Mouse (Mus musculus) fibroblast of lung, adult 2 months (primary cell): ENCODE measurements around the gene Phc1.

Experiments used
- DNase-seq: peaks from one replicate; pipeline ENCODE4 v3.0.0-alpha.2; 2011; ENCODE audit warnings: low read depth

Phc1 gene

DNA sequence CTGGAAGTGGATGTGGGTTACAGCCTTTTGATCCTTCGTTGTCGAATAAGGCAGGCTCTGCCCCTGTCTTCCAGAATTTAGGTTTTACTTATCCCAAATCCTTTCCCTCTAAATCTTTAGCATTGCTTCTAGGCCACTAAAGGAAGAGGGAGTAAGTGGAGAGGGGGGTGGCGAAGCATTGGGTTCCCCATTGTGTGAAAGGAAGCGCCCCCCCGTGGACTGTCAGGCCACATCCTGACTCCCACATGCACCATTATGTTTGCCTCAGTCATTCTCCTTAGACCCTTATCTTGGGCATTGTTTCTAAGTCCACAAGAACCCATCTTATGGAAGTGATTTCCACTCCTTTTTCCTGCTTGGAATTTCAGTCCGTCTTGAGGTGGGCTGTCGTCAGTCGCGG, 45.1 kb downstream of the Phc1 start:
- DNase-seq = no peak

DNA sequence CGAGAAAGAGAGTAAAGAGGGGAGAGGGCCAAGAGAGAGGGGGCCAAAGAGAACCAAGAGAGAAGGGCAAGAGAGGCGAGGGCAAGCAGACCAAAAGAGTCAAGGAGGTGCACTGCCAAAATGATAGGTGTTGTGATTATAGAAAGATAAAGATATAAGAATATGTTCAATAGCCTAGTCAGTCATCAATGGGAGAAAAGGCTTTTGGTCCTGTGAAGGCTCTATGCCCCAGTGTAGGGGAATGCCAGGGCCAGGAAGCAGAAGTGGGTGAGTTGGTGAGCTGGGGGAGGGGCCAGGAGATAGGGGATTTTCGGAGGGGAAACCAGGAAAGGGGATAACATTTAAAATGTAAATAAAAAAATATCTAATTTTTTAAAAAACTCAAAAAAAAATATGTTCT, 46.1 kb downstream of the Phc1 start:
- DNase-seq = no peak

DNA sequence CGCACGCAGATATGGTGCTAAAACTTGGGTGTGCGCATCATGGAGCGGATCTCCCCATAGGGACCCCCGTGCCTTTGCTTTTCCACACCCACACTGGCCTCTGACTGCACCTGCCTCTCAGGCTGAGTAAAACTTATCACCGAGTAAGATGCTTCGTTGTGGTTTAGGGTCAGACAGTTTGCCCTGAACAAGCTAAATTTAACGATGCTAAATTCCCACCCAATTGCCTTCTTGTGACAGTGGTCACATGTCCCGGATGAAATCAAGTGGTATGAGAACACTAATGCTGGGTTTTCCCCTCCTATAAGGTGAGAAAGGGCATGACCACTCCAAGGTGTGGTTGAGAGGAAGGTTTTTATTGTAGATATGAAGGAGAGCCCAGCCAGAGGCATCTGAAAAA, 46.6 kb downstream of the Phc1 start:
- no peak for DNase-seq

DNA sequence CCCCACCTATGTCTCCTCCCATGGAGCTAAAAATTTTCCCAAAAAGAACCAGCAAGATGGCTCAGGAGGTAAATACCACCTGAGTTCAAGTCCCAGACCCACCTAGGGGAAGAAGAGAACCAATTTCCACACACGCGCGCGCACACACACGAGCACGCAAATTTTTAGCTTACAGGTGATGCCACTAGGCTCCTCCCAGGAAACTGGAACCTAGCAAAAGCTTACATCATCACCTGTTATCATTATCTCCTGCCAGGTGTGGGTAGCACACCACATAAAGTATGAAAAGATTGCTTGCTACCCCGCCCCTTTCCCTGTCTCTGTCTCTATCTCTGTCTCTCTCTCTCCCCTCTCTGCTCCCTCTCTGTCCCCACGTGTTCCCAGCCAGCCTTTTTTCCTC, 47.2 kb downstream of the Phc1 start:
- DNase-seq = no peak

DNA sequence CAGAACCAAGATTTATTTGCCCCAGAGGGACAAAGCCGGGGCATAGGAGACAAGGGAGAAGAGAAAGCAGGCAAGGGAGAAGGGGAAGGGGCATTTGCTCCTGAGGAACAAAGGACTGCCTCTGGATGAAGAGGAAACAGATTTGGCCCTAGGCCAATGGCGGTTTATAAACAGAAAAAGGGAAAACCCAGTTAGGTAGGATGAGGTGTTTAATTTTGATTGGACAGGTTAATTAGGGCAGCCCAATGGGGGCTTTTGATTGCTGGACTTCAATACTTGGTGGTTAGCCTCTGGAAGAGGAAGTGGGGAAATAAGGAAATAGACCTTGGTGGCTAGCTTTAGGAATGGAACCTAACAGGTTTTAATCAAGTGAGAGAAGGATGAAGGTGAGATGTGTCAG, 48.2 kb downstream of the Phc1 start:
- no peak for DNase-seq

DNA sequence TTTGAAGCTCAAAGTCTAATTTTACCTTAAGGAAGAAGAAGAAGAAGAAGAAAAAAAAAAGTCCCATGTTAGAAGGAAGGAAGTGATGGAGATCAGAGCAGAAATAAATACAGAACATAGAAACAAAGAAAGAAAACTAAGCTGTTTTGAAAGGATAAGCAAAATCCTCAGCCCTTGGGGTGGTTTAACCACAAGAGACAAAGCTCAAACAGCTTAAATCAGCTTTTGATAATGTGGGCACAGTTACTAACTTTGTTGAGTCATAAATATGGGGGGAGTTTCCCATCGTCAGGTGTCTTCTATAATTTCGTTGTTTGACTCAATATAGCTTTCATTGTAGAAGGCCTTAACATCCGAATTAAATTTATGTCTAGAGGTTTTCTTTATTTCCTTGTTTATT, 48.6 kb downstream of the Phc1 start:
- DNase-seq = no peak

DNA sequence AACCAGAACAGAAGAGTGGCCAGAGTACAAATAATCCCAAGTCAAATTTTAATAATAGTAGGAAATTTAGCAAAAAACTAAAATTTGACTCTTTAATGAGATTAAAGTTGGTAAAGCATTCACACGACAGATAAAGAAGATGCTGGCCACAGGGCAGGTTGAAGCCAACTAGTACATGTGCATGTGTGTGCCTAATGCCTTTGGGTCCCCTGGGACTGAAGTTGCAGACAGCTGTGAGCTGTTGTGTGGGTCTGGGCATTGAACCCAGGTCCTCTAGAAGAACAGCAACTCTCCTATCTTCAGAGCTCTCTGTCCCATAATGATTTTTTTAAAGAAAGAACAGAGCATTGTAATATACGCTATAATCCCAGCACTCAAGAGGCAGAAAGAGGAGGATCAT, 49.1 kb downstream of the Phc1 start:
- DNase-seq = no peak

DNA sequence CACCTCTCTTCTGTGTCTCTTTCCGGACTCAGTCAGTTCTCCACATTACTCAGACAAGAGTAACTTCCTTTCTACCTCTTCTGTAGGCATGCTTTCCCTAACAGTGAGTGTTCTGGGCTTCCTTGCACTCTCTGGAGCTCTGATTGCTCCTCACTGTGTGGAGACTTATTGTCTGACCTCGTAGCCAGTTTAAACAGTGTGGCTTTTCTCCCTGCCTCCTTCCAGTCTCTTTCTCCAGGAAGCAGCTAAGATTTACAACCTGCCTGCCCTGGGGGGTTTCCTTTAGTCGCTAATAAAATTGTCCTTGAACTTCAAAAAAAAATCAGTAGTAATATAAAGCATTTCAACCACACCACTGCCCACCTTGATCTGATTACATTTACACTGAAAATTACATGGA, 50.1 kb downstream of the Phc1 start:
- DNase-seq = no peak

DNA sequence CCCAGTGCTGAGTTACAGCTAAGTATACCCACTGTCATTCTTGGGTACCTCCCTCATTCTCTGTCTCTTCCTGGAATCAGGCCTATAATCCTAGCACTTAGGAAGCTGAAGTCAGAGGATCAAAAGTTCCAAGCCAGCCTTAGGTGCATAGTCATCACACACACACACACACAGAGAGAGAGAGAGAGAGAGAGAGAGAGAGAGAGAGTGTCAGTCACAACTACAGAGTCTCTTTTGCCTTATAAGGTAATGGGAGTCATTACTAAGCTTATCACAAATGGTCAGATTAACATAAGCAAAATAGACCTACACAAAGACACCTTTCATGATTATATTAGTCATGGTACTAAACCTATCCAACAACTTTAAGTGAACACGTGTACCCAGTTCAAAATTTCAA, 51.0 kb downstream of the Phc1 start:
- DNase-seq = no peak

DNA sequence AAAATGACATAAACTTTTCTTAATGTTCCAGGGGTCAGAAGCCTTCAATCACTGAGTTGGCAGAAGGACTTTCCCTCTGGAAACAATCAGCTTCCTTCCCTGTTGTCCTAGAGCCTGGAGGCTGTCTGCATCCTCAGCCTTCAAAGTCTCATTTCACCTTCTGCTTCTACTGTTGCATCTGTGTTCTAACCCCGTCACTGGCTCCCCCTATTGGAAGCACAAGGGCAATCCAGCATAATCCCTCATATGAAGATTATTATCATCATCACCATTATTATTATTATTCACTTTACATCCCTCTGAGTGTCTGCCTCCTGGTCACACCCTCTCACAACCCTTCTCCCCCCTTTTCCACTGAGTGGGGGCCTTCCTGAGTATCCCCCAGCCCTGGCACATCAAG, 52.1 kb downstream of the Phc1 start:
- DNase-seq = no peak

DNA sequence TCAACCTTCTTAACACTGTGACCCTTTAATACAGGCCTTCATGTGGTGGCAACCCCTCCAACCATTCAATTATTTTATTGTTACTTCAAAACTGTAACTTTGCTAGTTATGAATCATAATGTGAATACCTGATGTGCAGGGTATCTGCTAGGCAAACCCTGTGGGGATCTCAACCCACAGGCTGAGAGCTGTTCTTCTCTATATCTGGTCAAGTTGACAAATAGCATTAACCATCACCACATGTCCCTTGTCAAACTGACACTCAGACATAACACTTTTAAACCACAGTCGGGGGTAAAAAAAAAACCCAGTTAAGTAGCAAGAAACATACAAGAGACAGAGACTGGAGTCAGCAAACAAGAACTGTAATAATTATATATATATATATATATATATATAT, 55.5 kb downstream of the Phc1 start:
- DNase-seq = no peak

DNA sequence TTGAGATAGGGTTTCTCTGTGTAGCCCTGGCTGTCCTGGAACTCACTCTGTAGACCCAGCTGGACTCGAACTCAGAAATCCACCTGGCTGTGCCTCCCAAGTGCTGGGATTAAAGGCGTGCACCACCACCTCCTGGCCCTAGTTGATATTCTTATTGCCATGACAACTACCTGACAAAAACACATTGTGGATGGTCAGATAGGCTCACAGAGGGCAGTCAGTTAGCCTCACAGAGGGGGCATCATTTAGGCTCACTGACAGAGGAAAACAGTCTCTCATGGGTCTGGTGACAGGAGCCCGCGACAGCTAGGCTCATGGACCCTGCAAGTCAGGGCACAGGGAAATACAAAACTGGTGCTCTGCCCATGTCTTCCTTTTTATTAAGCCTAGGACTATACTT, 56.1 kb downstream of the Phc1 start:
- DNase-seq = no peak

DNA sequence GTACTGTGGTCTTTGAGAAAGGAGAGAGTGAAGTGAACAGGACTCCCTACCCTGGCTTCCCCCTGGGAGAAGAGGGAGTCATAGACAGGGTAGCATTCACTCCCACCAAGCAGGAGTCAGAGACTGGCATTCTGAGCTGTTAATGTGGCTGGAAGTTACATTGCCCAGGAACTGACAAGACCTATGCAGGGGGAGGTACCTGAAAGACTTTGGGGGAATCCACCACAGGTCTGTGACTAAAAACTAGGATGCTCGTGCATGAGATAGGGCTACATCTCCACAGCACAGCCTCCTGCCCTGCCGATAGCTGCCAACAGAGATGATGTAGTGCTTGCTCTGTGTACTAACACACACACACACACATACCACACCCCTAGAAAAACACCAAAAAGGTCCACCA, 56.9 kb downstream of the Phc1 start:
- no peak for DNase-seq

DNA sequence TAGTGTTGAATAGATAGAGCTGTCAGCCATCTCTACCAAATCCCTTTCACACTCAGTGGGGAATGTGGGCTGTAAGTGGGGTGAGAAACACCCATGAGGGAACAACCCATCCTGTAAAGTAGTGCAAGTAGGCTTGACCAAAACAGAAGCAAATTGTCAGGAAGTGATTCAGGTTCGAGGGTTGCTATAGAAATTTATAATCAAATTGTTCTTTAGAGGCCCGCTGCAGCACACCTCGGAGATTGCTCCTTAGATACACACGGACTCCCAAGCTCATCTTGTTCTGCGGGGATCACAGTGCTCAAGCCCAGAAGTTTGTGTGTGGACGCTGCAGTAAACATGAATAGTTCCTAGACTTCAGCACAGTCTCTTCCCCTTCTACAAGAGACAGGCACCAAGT, 57.6 kb downstream of the Phc1 start, which contains the start of gene Klrg1:
Klrg1 (minus strand) TSS at position 101 of the 400 bp plus-strand sequence.
- no peak for DNase-seq

DNA sequence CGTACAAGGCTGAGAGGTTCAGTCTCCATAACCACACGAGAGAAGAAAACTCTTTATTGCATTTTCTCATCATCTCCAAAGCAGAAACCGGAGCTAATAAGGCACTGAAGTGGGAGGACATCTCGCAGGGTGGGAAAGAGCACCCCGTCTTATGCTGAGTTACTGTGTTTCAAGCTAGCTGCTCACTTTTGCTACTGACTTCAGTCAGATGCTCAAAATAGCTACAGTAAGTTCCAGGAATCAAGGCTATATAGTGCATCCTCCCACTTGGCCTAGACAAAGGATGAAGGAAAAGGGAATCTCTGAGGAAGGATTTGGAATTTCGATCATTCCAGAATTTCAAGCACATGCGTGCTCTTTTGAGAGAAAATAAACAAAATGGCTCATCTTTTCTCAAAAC, 63.8 kb downstream of the Phc1 start:
- DNase-seq = no peak

DNA sequence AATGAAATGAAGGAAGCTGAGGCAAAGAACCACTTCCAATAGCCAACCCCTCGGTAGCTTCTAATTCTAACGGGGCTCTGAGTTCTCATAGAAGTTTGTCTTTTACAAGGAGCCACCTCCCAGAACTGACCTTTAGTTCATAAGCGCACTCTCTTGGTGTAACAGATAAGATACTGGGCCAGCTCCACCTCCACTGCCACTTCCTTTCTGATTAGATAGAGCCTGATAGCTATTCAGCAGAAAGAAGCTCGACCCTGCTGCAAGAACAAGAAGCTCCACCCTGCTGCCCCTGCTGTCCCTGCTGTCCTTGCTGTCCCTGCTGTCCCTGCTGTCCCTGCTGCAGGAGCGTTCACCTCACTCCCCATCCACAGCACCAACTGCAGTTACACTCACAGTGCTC, 65.8 kb downstream of the Phc1 start:
- no peak for DNase-seq

DNA sequence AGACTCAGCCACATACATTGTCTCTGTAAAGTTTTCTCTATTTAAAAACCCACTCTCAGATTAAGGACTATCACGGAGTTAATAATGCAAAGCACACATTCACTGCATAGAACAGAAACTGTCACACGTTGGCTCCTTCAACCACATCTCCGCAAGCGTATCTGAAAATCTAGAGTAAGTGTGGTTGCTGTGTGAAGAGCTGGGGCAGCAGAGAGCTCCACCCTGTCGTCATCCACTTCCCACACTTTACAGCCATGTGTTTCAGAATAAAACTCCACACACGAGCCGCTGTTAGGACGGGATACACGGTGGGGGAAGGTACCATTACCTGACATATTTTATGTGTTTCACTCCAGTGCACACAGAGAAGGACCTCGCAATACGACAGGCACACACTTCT, 70.2 kb downstream of the Phc1 start:
- DNase-seq = no peak

DNA sequence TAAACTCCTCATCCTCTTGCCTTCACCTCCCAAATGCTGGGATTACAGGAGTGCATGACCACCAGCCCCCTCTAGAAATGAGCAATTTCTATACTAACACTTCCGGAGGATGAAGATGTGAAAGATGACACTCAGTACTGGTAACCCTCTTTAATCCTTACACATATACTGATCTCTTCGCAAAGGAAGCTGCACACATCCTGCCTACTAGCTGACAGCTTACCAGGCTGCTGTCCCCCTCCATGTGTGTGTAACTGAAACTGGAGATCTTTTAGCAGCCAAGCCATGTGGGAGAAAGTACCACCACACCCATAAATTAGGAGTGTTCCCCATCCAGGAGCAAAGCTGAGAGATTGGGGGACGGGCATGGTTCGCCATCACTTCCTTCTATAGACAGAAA, 71.2 kb downstream of the Phc1 start:
- no peak for DNase-seq

DNA sequence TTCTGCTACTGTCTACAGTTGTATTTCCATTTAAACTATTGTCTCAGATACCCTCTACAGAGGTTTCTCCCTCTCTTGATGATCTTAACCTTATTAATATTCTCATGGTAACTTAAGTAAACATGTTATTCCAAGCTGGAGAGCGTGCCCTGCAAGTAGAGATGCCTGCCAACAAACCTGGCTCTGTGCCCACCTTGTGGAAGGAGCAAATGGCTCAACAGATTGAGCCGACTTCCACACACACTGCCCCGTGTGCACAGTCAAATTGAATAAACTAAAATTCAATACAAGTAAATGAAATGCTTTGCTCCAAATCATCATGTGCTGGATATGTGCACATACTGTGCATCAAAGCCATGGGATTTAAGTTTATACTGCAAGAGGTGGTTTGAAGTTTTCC, 71.8 kb downstream of the Phc1 start:
- peak; percentile 26 for DNase-seq
